Mouse (Mus musculus) kidney, embryonic 15.5 days (tissue): ENCODE measurements around the gene Fam71f2. TPM values are rescaled to one million over a fixed set of nuclear protein-coding genes. Genes with fewer than 3 reads are reported as not detected.

Source experiments
- ATAC-seq: fragments of 200-750 bp; cut with Nextera tagmentation; replicated peaks from 2 replicates; pipeline ENCODE4 v1.8.0; 2017; ENCODE audit warnings: moderate TSS enrichment; ENCODE audit not compliant: low FRiP score
- H3K27ac ChIP-seq: fragments of 300-500 bp; sonication (generic); 2 replicates; pipeline ENCODE4 v1.5.1; 2015; ENCODE audit warnings: mild to moderate bottlenecking, inconsistent platforms
- H3K27me3 ChIP-seq: fragments of 300-500 bp; sonication (generic); 2 replicates; pipeline ENCODE4 v1.6.1; 2015; ENCODE audit warnings: inconsistent platforms
- H3K36me3 ChIP-seq: fragments of 300-500 bp; sonication (generic); 2 replicates; pipeline ENCODE4 v1.6.1; 2015; ENCODE audit warnings: inconsistent platforms
- H3K4me1 ChIP-seq: fragments of 300-500 bp; sonication (generic); 2 replicates; pipeline ENCODE4 v1.6.1; 2015; ENCODE audit warnings: inconsistent platforms
- H3K4me2 ChIP-seq: fragments of 300-500 bp; sonication (generic); 2 replicates; pipeline ENCODE4 v1.6.1; 2015; ENCODE audit warnings: moderate library complexity, mild to moderate bottlenecking, inconsistent platforms
- H3K4me3 ChIP-seq: fragments of 300-500 bp; sonication (generic); replicated peaks from 2 replicates; pipeline ENCODE4 v1.5.1; 2015; ENCODE audit warnings: mild to moderate bottlenecking, inconsistent platforms
- H3K9ac ChIP-seq: fragments of 300-500 bp; sonication (generic); 2 replicates; pipeline ENCODE4 v1.6.1; 2015; ENCODE audit warnings: mild to moderate bottlenecking, inconsistent platforms
- H3K9me3 ChIP-seq: fragments of 300-500 bp; sonication (generic); replicated peaks from 2 replicates; pipeline ENCODE4 v1.6.1; 2016; ENCODE audit warnings: inconsistent platforms
- WGBS: fragments of 180-500 bp; shearing (Covaris S2); methylation state at CpG from one replicate; pipeline ENCODE4 v1.1.7; 2015; ENCODE audit warnings: mixed read lengths; 5-methylcytosine and 5-hydroxymethylcytosine counted together
- polyA plus RNA-seq: library from polyadenylated mRNA; unstranded; fragments of >200 nt; fragmentation: Nextera tagmentation; extraction: Ambion mirVana; gene quantifications from 2 replicates; pipeline ENCODE4 v1.2.1, GENCODE M21; 2015

The Fam71f2 gene
- polyA plus RNA-seq, 1 experiment from 2014 or later, result 0.32 TPM

DNA sequence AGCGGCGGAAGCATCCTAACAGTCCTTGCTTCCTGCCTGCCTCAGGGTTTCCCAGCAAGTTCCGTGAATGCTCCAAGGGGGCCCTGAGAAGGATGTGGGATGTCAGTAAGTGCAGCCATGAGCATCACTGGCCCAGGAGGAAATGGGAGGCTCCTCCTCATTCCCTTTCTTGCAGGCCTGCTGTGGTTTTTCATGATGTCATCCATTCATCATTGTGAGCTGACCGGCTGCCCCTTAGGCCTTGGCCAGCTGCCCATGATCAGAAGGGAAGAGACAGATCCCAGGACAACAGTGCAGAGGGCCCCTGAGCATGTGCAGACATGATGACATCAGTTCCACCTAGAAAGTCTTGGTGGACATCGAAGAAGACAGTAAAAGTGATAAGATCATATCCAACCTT, 39.5 kb downstream of the Fam71f2 start, which contains the start of gene Fam71f1:
TSS of gene Fam71f1 (plus strand) at position 262 of the 400 bp plus-strand sequence.
- Histone ChIP-seq H3K4me2 (no peak within 1 kb of the TSS), H3K4me1 (peaks cover 16% of the 10 kb centered on the region), H3K9ac (no peak within 1 kb of the TSS), H3K36me3 (no peaks in the 10 kb centered on the region), H3K9me3 (no peaks in the 10 kb centered on the region), H3K27me3 (no peaks in the 10 kb centered on the region), H3K4me3 (no peak within 1 kb of the TSS), H3K27ac (peak within 1 kb of the TSS; percentile 39; the same call in 1 of the 2 replicates)
- 33% methylated on average over 5 of the region's 5 CpGs for WGBS
- 0 out of 2 replicates have a peak, but pooled peaks have one; percentile 73 for ATAC-seq

DNA sequence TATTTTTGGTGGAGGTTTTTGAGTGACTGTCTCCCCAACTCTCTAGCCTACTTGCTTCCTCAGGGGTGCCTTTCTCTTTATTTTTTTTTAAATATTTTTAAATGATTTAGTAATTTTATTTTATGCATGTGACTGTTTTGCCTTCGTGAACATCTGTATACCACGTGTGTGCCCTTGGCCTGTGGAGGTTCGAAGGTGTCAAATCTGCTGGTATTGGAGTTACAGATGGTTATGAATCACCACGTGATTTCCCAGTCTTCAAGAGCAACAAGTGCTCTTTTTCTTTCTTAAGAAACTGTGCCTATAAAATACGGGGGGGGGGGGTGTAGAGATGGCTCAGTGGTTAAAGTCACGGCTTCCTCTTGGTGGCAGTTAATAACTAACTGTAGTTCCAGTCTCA, 42.2 kb downstream of the Fam71f2 start:
- no peak for ATAC-seq
- Histone ChIP-seq H3K9ac (no peak overlapping the region), H3K4me3 (no peak overlapping the region), H3K9me3 (no peaks in the 10 kb centered on the region), H3K27ac (no peak overlapping the region), H3K4me2 (no peak overlapping the region), H3K4me1 (peaks cover 16% of the 10 kb centered on the region), H3K36me3 (no peaks in the 10 kb centered on the region), H3K27me3 (no peaks in the 10 kb centered on the region)
- WGBS, result 77% methylated on average over 6 of the region's 6 CpGs

DNA sequence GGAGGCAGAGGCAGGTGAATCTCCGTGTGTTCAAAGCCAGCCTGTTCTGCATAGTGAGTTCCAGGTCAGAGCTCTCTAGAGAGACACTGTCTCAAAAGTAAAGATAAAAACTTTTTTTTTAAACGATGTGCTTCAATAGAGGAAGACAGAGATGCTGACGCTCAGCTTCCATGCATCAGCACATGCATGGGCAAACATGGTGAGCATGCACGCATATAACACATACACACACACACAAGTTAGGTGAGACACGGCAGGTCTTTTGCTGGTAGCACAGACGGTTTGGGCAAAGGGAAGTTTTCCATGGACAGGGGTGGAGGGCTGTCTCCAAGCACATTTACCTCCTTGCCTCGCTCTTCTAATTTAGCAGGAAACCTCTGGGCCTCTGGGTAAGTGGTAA, 42.8 kb downstream of the Fam71f2 start:
- peaks cover 16% of the 10 kb centered on the region for H3K4me1 ChIP-seq
- no peak overlapping the region for H3K9ac ChIP-seq
- no peaks in the 10 kb centered on the region for H3K9me3 ChIP-seq
- no peak for ATAC-seq
- no peaks in the 10 kb centered on the region for H3K36me3 ChIP-seq
- no peaks in the 10 kb centered on the region for H3K27me3 ChIP-seq
- no peak overlapping the region for H3K4me3 ChIP-seq
- H3K27ac ChIP-seq, result no peak overlapping the region
- no peak overlapping the region for H3K4me2 ChIP-seq
- 92% methylated on average over 7 of the region's 7 CpGs for WGBS

DNA sequence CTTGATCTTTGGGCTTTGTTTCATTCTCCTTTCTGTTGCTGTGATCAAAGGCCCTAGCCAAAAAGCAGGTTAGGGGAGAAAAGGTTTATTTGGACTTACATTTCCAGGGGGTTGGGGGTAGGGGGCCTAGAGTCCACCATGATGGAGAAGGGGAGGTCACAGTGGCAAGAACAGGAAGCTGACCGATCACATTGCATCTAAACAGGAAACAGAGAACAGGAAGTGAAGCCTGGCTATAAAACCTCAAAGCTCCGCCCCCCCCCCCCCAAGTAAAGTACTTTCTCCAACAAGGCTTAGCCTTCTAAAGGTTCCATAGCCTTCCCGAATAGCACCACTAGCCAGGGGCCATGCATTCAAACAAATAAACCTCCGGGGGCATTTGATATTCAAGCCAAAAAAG, 43.3 kb downstream of the Fam71f2 start:
- WGBS, result 78% methylated on average over 4 of the region's 4 CpGs
- no peak overlapping the region for H3K4me3 ChIP-seq

DNA sequence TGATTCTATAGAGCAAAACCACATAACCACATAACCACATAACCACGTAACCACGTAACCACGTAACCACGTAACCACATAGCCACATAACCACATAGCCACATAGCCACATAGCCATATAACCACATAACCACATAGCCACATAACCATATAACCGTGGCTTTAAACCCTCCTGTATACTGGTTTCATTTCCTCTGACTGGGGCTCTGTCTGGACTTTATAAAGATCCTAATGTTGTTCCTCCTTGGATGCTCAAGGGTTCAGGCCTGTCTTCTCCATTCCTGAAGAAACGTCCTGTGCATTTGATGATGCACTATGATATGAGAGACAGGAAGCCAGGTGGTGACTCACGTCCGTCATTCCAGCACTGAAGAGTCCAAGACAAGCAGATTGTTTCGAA, 47.6 kb downstream of the Fam71f2 start:
- 90% methylated on average over 9 of the region's 9 CpGs for WGBS
- no peaks in the 10 kb centered on the region for H3K36me3 ChIP-seq
- H3K4me1 ChIP-seq, result no peaks in the 10 kb centered on the region
- no peak overlapping the region for H3K4me3 ChIP-seq
- H3K27me3 ChIP-seq, result no peaks in the 10 kb centered on the region
- H3K9me3 ChIP-seq, result no peaks in the 10 kb centered on the region
- no peak overlapping the region for H3K4me2 ChIP-seq
- H3K27ac ChIP-seq, result no peak overlapping the region
- no peak overlapping the region for H3K9ac ChIP-seq
- no peak for ATAC-seq

More for the DNA sequence above, 43.3 kb downstream of the Fam71f2 start:
- no peaks in the 10 kb centered on the region for H3K36me3 ChIP-seq
- no peaks in the 10 kb centered on the region for H3K9me3 ChIP-seq
- H3K4me2 ChIP-seq, result no peak overlapping the region
- ATAC-seq, result no peak
- no peak overlapping the region for H3K9ac ChIP-seq
- H3K4me1 ChIP-seq, result peaks cover 14% of the 10 kb centered on the region
- H3K27me3 ChIP-seq, result no peaks in the 10 kb centered on the region
- H3K27ac ChIP-seq, result no peak overlapping the region

DNA sequence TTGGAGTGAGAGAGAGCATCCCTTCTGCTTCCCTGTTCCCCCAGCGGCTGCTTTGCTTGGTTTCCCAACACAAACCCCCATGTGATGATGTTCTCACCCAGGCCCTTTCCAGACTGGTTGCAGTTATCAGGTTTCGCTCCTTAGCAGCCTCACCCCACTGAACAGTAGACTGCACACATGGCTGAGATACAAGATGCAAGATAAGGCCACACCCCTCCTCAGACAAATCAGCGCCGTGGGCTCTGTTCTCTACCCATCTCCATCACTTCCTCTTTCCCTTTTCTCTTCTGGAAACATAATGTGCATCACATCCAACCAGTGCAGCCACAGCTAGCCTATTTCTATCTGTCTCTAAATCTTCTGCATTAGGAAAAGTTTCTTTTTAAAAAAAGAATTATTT, 50.1 kb downstream of the Fam71f2 start:
- Histone ChIP-seq H3K27me3 (no peaks in the 10 kb centered on the region), H3K9ac (no peak overlapping the region), H3K4me3 (no peak overlapping the region), H3K4me1 (no peaks in the 10 kb centered on the region), H3K27ac (no peak overlapping the region), H3K4me2 (no peak overlapping the region), H3K9me3 (no peaks in the 10 kb centered on the region), H3K36me3 (no peaks in the 10 kb centered on the region)
- peak; percentile 58; the same call in 1 of the 2 replicates for ATAC-seq
- 38% methylated on average over 4 of the region's 4 CpGs for WGBS

Other genes starting within 250 kb of the Fam71f2 start
- not detected in 2 replicates for gene Lep, start 219.4 kb upstream of the Fam71f2 start, polyA plus RNA-seq
- gene Rbm28, start 114.6 kb upstream of the Fam71f2 start, polyA plus RNA-seq, result 46.1 and 48.8 TPM in 2 replicates
- 1.0 and 1.6 TPM in 2 replicates for gene Prrt4, start 100.0 kb upstream of the Fam71f2 start, polyA plus RNA-seq
- 39.7 and 44.9 TPM in 2 replicates for gene Impdh1, start 63.2 kb upstream of the Fam71f2 start, polyA plus RNA-seq
- gene Hilpda, start 7.1 kb upstream of the Fam71f2 start, polyA plus RNA-seq, result 30.2 and 33.2 TPM in 2 replicates
- 0.12 and 0.22 TPM in 2 replicates for gene Fam71f1, start 39.5 kb downstream of the Fam71f2 start, polyA plus RNA-seq
- 382 and 391 TPM in 2 replicates for gene Calu, start 68.5 kb downstream of the Fam71f2 start, polyA plus RNA-seq
- gene Opn1sw, start 108.9 kb downstream of the Fam71f2 start, polyA plus RNA-seq, result 0.26 and 0.29 TPM in 2 replicates
- 22.5 and 22.6 TPM in 2 replicates for gene Ccdc136, start 116.7 kb downstream of the Fam71f2 start, polyA plus RNA-seq
- 7.7 and 9.3 TPM in 2 replicates for gene Flnc, start 153.7 kb downstream of the Fam71f2 start, polyA plus RNA-seq
- 268 and 287 TPM in 2 replicates for gene Atp6v1f, start 188.1 kb downstream of the Fam71f2 start, polyA plus RNA-seq
- gene Atp6v1fnb, start 191.8 kb downstream of the Fam71f2 start, polyA plus RNA-seq, result not detected in 2 replicates
- 24.0 and 27.9 TPM in 2 replicates for gene Kcp, start 228.4 kb downstream of the Fam71f2 start, polyA plus RNA-seq
- gene Irf5, start 247.0 kb downstream of the Fam71f2 start, polyA plus RNA-seq, result 6.1 and 7.4 TPM in 2 replicates